Mouse (Mus musculus) ES-Bruce4 (cell line): ENCODE results near the gene Kcnq1.

Source experiments
- CTCF ChIP-seq: IDR thresholded peaks from one replicate; pipeline ENCODE4 v1.8.1; 2011; ENCODE audit warnings: low read depth, low read length
- POLR2A ChIP-seq: IDR thresholded peaks from one replicate; pipeline ENCODE4 v1.8.1; 2011; ENCODE audit warnings: low read length; ENCODE audit not compliant: insufficient read depth

DNA sequence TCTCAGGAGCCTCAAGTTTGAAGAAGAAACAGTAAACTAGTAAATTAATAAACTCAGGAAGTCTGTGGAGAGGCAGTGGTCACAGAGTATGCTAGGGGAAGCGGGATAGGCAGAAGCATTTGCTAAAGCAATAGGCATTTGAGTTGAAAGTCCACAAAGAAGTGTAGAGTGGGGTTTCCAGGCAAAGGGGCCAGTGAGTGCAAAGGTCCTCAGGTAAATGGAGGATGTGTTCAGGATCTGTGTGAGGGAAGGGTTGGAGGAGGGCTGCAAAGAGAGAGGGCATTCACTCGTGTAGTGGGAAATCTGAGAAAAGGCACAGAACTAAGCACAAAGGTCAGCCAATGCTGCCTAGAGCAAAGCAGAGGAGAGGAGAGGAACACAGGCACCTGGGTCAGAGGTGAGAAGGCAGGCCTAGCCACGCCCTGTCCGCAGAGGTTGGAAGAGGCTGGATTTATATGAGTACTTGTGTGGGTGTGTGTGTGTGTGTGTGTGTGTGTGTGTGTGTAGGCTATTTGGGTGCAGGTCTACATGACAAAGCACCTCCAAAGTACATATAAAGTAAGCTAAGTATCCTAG is 313.5 kb downstream of the Kcnq1 start:
- no peak for TF ChIP-seq CTCF
- no peak for TF ChIP-seq POLR2A
